9 mouse cellular contexts compared by ENCODE assay signal in genomic region chr1:43694851-43695545, GRCm38 (mm10). TPM values are rescaled to one million over a fixed set of nuclear protein-coding genes. Genes with fewer than 3 reads are reported as not detected.
DNase-seq lines count a peak whose midpoint lies in the region; ATAC-seq lines count a peak whose summit lies in the region.
"Had no signal": no experiment of that assay in that cellular context is flagged by ENCODE, and none has a peak within 500 bp of the region (broad histone marks: within the 10 kb centered on the region; RNA-seq: fewer than 3 reads in every experiment).

No protein-coding gene starts in this region.

- H3K36me3 ChIP-seq in hindbrain, embryonic 16.5 days (ENCODE audit: control insufficient read depth, insufficient read depth, low read length): no peaks in the 10 kb centered on the region
- no peaks in the 10 kb centered on the region for H3K36me3 ChIP-seq in midbrain, embryonic 13.5 days

- DNase-seq in adrenal gland, adult (ENCODE audit: inconsistent age in 2 of 2, low spot score in 1 of 2): peak; percentile 39 to 81
- peak; percentile 86 for DNase-seq in cerebellum, adult 9-11 months
- DNase-seq in gastrocnemius, postnatal 10 days: peak; percentile 92
- peak; percentile 68 for DNase-seq in left cerebral cortex, adult 11 months (ENCODE audit: low spot score)
- peak; percentile 83 for DNase-seq in testis, postnatal 14 days (ENCODE audit: low spot score)
- no peak for DNase-seq in thymus, postnatal 4 days

- peak overlapping the region; percentile 72 for H3K27ac ChIP-seq in hindbrain, embryonic 16.5 days (ENCODE audit: low read depth, low read length)
- peak overlapping the region; percentile 40 for H3K27ac ChIP-seq in midbrain, embryonic 13.5 days

- H3K4me2 ChIP-seq in hindbrain, embryonic 16.5 days (ENCODE audit: low read length): no peak overlapping the region; the same call in 1 of the 2 replicates
- no peak overlapping the region for H3K4me2 ChIP-seq in midbrain, embryonic 13.5 days (replicated peaks)

- ATAC-seq in hindbrain, embryonic 16.5 days: peak; percentile 96
- ATAC-seq in midbrain, embryonic 13.5 days: peak; percentile 86

- no peak overlapping the region for H3K9ac ChIP-seq in hindbrain, embryonic 16.5 days (ENCODE audit: low read depth, low read length)
- no peak overlapping the region for H3K9ac ChIP-seq in midbrain, embryonic 13.5 days (replicated peaks)

- H3K9me3 ChIP-seq in hindbrain, embryonic 16.5 days (ENCODE audit: control insufficient read depth, low read length): peaks cover 2% of the 10 kb centered on the region
- no peaks in the 10 kb centered on the region for H3K9me3 ChIP-seq in midbrain, embryonic 13.5 days

- no peaks in the 10 kb centered on the region for H3K27me3 ChIP-seq in hindbrain, embryonic 16.5 days (replicated peaks; ENCODE audit: control insufficient read depth, insufficient read depth, low read length)
- H3K27me3 ChIP-seq in midbrain, embryonic 13.5 days: no peaks in the 10 kb centered on the region

- H3K4me1 ChIP-seq in hindbrain, embryonic 16.5 days (ENCODE audit: control insufficient read depth, insufficient read depth, low read depth, low read length): peaks cover 14% of the 10 kb centered on the region
- H3K4me1 ChIP-seq in midbrain, embryonic 13.5 days (replicated peaks): peaks cover 24% of the 10 kb centered on the region

- 18% methylated on average over 6 of the region's 6 CpGs for WGBS in hindbrain, embryonic 16.5 days
- WGBS in midbrain, embryonic 13.5 days: 33% methylated on average over 6 of the region's 6 CpGs

- no peak overlapping the region for H3K4me3 ChIP-seq in hindbrain, embryonic 16.5 days (ENCODE audit: low read length)
- H3K4me3 ChIP-seq in midbrain, embryonic 13.5 days (replicated peaks): no peak overlapping the region

RNA-seq across cellular contexts. Expression of gene 1500015O10Rik, which starts 35.4 kb away (rescaled TPM):
- total RNA-seq in gastrocnemius, postnatal 10 days (2021): 10 to 100 TPM; 31.9 to 33.2 TPM
- polyA plus RNA-seq in hindbrain, embryonic 16.5 days (2015; fragmentation: Nextera tagmentation; extraction: Ambion mirVana): 64.1 and 74.2 TPM in 2 replicates
- polyA plus RNA-seq in midbrain, embryonic 13.5 days (2015; fragmentation: Nextera tagmentation; extraction: Ambion mirVana): 4.6 and 10.6 TPM in 2 replicates
- total RNA-seq: neutrophil, adult 5-6 weeks had no signal
